In genomic region chr6:119487085-119487458, GRCm38 (mm10) we compare ENCODE assay signal across 26 mouse cellular contexts. TPM values are rescaled to one million over a fixed set of nuclear protein-coding genes. Genes with fewer than 3 reads are reported as not detected.
DNase-seq lines count a peak whose midpoint lies in the region; ATAC-seq and TF ChIP-seq lines count a peak whose summit lies in the region.
"Had no signal": no experiment of that assay in that cellular context is flagged by ENCODE, and none has a peak within 500 bp of the region (broad histone marks: within the 10 kb centered on the region; RNA-seq: fewer than 3 reads in every experiment).

No protein-coding gene starts in this region.

- no peaks in the 10 kb centered on the region for H3K27me3 ChIP-seq in intestine, embryonic 16.5 days (replicated peaks; ENCODE audit: control insufficient read depth, insufficient read depth, low read length)
- no peaks in the 10 kb centered on the region for H3K27me3 ChIP-seq in stomach, embryonic 15.5 days (replicated peaks)
- no peaks in the 10 kb centered on the region for H3K27me3 ChIP-seq in heart, embryonic 10.5 days (ENCODE audit: insufficient read depth, poor library complexity, severe bottlenecking)
- H3K27me3 ChIP-seq: embryonic facial prominence, embryonic 13.5 days; forebrain, embryonic 12.5 days; forebrain, embryonic 15.5 days; heart, embryonic 13.5 days had no signal

- no peak overlapping the region for H3K4me2 ChIP-seq in intestine, embryonic 16.5 days (ENCODE audit: low read depth, low read length)
- no peak overlapping the region for H3K4me2 ChIP-seq in stomach, embryonic 15.5 days
- H3K4me2 ChIP-seq: embryonic facial prominence, embryonic 13.5 days; forebrain, embryonic 12.5 days; forebrain, embryonic 15.5 days; heart, embryonic 13.5 days; hindbrain, embryonic 14.5 days had no signal

- no peaks in the 10 kb centered on the region for H3K36me3 ChIP-seq in intestine, embryonic 16.5 days (ENCODE audit: control insufficient read depth, insufficient read depth, low read length)
- no peaks in the 10 kb centered on the region for H3K36me3 ChIP-seq in stomach, embryonic 15.5 days
- peaks cover 9% of the 10 kb centered on the region for H3K36me3 ChIP-seq in heart, embryonic 10.5 days

- H3K4me3 ChIP-seq in bone marrow, adult 2 months (replicated peaks; ENCODE audit: control insufficient read depth, low read depth, low read length) = no peak overlapping the region
- H3K4me3 ChIP-seq in intestine, embryonic 16.5 days (ENCODE audit: low read length) = no peak overlapping the region
- no peak overlapping the region for H3K4me3 ChIP-seq in stomach, embryonic 15.5 days (replicated peaks)
- H3K4me3 ChIP-seq in heart, embryonic 10.5 days = no peak overlapping the region
- H3K4me3 ChIP-seq: embryonic facial prominence, embryonic 10.5 days; embryonic facial prominence, embryonic 13.5 days; erythroblast, embryonic 14.5 days; forebrain, embryonic 12.5 days; forebrain, embryonic 15.5 days; heart, embryonic 13.5 days had no signal

- H3K4me1 ChIP-seq in bone marrow, adult 2 months (ENCODE audit: control insufficient read depth, insufficient read depth, low read length) = peaks cover 4% of the 10 kb centered on the region; the same call in 1 of the 2 replicates
- peaks cover 34% of the 10 kb centered on the region for H3K4me1 ChIP-seq in intestine, embryonic 16.5 days (ENCODE audit: control insufficient read depth, insufficient read depth, low read length)
- H3K4me1 ChIP-seq in stomach, embryonic 15.5 days = peaks cover 15% of the 10 kb centered on the region
- peaks cover 27% of the 10 kb centered on the region for H3K4me1 ChIP-seq in heart, embryonic 10.5 days

- no peaks in the 10 kb centered on the region for H3K9me3 ChIP-seq in intestine, embryonic 16.5 days (ENCODE audit: control insufficient read depth, low read length)
- no peaks in the 10 kb centered on the region for H3K9me3 ChIP-seq in stomach, embryonic 15.5 days
- no peaks in the 10 kb centered on the region for H3K9me3 ChIP-seq in heart, embryonic 10.5 days
- H3K9me3 ChIP-seq: embryonic facial prominence, embryonic 10.5 days; embryonic facial prominence, embryonic 13.5 days; forebrain, embryonic 12.5 days; forebrain, embryonic 15.5 days; heart, embryonic 13.5 days had no signal

- peak; percentile 71 for ATAC-seq in intestine, embryonic 16.5 days
- ATAC-seq in stomach, embryonic 15.5 days (ENCODE audit: insufficient read depth, low FRiP score, low read depth) = 0 out of 2 replicates have a peak, but pooled peaks have one; percentile 1
- ATAC-seq: activated CD4-positive, CD25-positive, alpha-beta regulatory T cell, adult 4 months; forebrain, embryonic 15.5 days; hindbrain, postnatal 0 days had no signal

- intact Hi-C loops in left cerebral cortex, postnatal 36 days (cut with DNase I) = loop anchor here (5.0 to 10.0 kb wide), 3 partner anchors 440 to 710 kb away; partner anchors contain the start of gene Wnk1

- no peak for TF ChIP-seq CTCF in bone marrow, adult 2 months (IDR thresholded peaks at IDR 0.05; ENCODE audit: control insufficient read depth, insufficient read depth, low read length)

- no peak for TF ChIP-seq POLR2A in bone marrow, adult 2 months (IDR thresholded peaks at IDR 0.05; ENCODE audit: borderline replicate concordance, control insufficient read depth, low read depth, low read length)

- 83% methylated on average over 7 of the region's 7 CpGs for WGBS in bone marrow, adult 2 months
- WGBS in intestine, embryonic 16.5 days = 59% methylated on average over 7 of the region's 7 CpGs
- 81% methylated on average over 7 of the region's 7 CpGs for WGBS in stomach, embryonic 15.5 days
- 85% methylated on average over 7 of the region's 7 CpGs for WGBS in heart, embryonic 10.5 days

- no peak overlapping the region for H3K9ac ChIP-seq in intestine, embryonic 16.5 days (ENCODE audit: low read depth, low read length)
- H3K9ac ChIP-seq in stomach, embryonic 15.5 days = no peak overlapping the region
- H3K9ac ChIP-seq: embryonic facial prominence, embryonic 13.5 days; forebrain, embryonic 12.5 days; forebrain, embryonic 15.5 days; heart, embryonic 13.5 days; hindbrain, embryonic 14.5 days had no signal

- peak overlapping the region; percentile 31 for H3K27ac ChIP-seq in bone marrow, adult 2 months (ENCODE audit: control insufficient read depth, insufficient read depth, low read depth, low read length, poor library complexity)
- peak overlapping the region; percentile 40; the same call in 1 of the 2 replicates for H3K27ac ChIP-seq in intestine, embryonic 16.5 days (ENCODE audit: low read length)
- no peak overlapping the region for H3K27ac ChIP-seq in stomach, embryonic 15.5 days
- no peak overlapping the region for H3K27ac ChIP-seq in heart, embryonic 10.5 days
- H3K27ac ChIP-seq: embryonic facial prominence, embryonic 10.5 days; embryonic facial prominence, embryonic 13.5 days; forebrain, embryonic 12.5 days; forebrain, embryonic 15.5 days; heart, embryonic 13.5 days; hindbrain, embryonic 14.5 days; hindbrain, postnatal 0 days had no signal

- peak; percentile 45 for DNase-seq in adrenal gland, adult 2 months
- no peak for DNase-seq in adrenal gland, postnatal 10 days
- DNase-seq in heart, embryonic 10.5 days (ENCODE audit: low spot score) = no peak
- no peak for DNase-seq in layer of hippocampus, adult 9-11 months
- no peak for DNase-seq in left cerebral cortex, postnatal 36 days (ENCODE audit: low spot score in 2 of 2)
- DNase-seq: cerebellum, adult 11-12 months; cerebellum, adult 8-10 months; cerebellum, postnatal 10 days; cerebellum, postnatal 36 days; embryo, embryonic 11 days; gastrocnemius, postnatal 25 days; heart, adult 18-20 months; heart, postnatal 14 days; heart, postnatal 4 days had no signal

RNA-seq across cellular contexts. Expression of gene Fbxl14, which starts 7.6 kb away (rescaled TPM):
- total RNA-seq in adrenal gland, adult 2 months (2021) = 10 to 100 TPM; 31.9 to 36.9 TPM
- polyA plus RNA-seq in adrenal gland, adult 2 months (2012; rRNA removed) = 104 and 107 TPM in 2 replicates
- total RNA-seq in adrenal gland, postnatal 10 days (2021) = 10 to 100 TPM; 26.8 to 30.0 TPM
- polyA plus RNA-seq in bone marrow, adult 2 months (2011; ENCODE audit: insufficient read depth, insufficient read length, low replicate concordance, missing spikeins) = 12.8 and 22.8 TPM in 2 replicates
- polyA plus RNA-seq in intestine, embryonic 16.5 days (2015; fragmentation: Nextera tagmentation; extraction: Ambion mirVana) = 3.7 and 4.1 TPM in 2 replicates
- 4.3 and 4.8 TPM in 2 replicates for polyA plus RNA-seq in stomach, embryonic 15.5 days (2015; fragmentation: Nextera tagmentation; extraction: Ambion mirVana)
- 2.4 and 3.9 TPM in 2 replicates for polyA plus RNA-seq in heart, embryonic 10.5 days (2016; fragmentation: Nextera tagmentation; extraction: Ambion mirVana)
- 10 to 100 TPM; 31.8 to 35.5 TPM for total RNA-seq in left cerebral cortex, postnatal 36 days (2021)

RNA-seq across cellular contexts. Expression of gene Wnt5b, which starts 57.1 kb away (rescaled TPM):
- 1 to 10 TPM; 1.9 to 2.8 TPM for total RNA-seq in adrenal gland, adult 2 months (2021)
- 3.3 and 4.1 TPM in 2 replicates for polyA plus RNA-seq in adrenal gland, adult 2 months (2012; rRNA removed)
- total RNA-seq in adrenal gland, postnatal 10 days (2021) = 1 to 10 TPM; 3.1 to 3.7 TPM
- not detected in 2 replicates for polyA plus RNA-seq in bone marrow, adult 2 months (2011; ENCODE audit: insufficient read depth, insufficient read length, low replicate concordance, missing spikeins)
- 4.0 and 4.8 TPM in 2 replicates for polyA plus RNA-seq in intestine, embryonic 16.5 days (2015; fragmentation: Nextera tagmentation; extraction: Ambion mirVana)
- polyA plus RNA-seq in stomach, embryonic 15.5 days (2015; fragmentation: Nextera tagmentation; extraction: Ambion mirVana) = 8.7 and 10.4 TPM in 2 replicates
- 6.7 and 8.0 TPM in 2 replicates for polyA plus RNA-seq in heart, embryonic 10.5 days (2016; fragmentation: Nextera tagmentation; extraction: Ambion mirVana)
- total RNA-seq in left cerebral cortex, postnatal 36 days (2021) = 1 to 10 TPM; 1.4 to 1.6 TPM
- polyA plus RNA-seq: activated CD4-positive, CD25-positive, alpha-beta regulatory T cell, adult 4 months; erythroblast, embryonic 14.5 days had no signal

Comparison
In these comparisons a context has a peak if more than half of its experiments do, and no peak if none do; other contexts are left out.
1. H3K27ac ChIP-seq: peak in bone marrow, adult 2 months (single experiment) and intestine, embryonic 16.5 days (single experiment); none in stomach, embryonic 15.5 days (single experiment) and heart, embryonic 10.5 days (single experiment).